Mouse (Mus musculus): ENCODE measurements at regions not wholly inside any gene's neighbourhood (a gene's known extent, or its start where the extent isn't known, plus 50 kb on each side); places are given as distances from the start of the nearest gene placed in this dataset.

- WGBS: 45% methylated on average over 5 of the region's 5 CpGs
- Histone ChIP-seq H3K4me3 (replicated peaks) (no peak overlapping the region), H3K36me3 (no peaks in the 10 kb centered on the region), H3K4me2 (replicated peaks) (no peak overlapping the region), H3K27ac (replicated peaks) (no peak overlapping the region), H3K9me3 (replicated peaks) (no peaks in the 10 kb centered on the region), H3K27me3 (no peaks in the 10 kb centered on the region), H3K9ac (no peak overlapping the region), H3K4me1 (no peaks in the 10 kb centered on the region)
- ATAC-seq (ENCODE audit: insufficient number of reproducible peaks, low FRiP score, low TSS enrichment, low read depth): no peak
Measured at GRCm38 (mm10) chr2:22105150-22105549, 122.2 kb upstream of the Myo3a start.

- no peak overlapping the region for H3K27ac ChIP-seq (replicated peaks)
- no peak for ATAC-seq (ENCODE audit: insufficient number of reproducible peaks, low FRiP score, low TSS enrichment, low read depth)
- H3K27me3 ChIP-seq: no peaks in the 10 kb centered on the region
- 38% methylated on average over 2 of the region's 2 CpGs for WGBS
- H3K9ac ChIP-seq: no peak overlapping the region
- no peaks in the 10 kb centered on the region for H3K9me3 ChIP-seq (replicated peaks)
- H3K4me1 ChIP-seq: no peaks in the 10 kb centered on the region
- H3K36me3 ChIP-seq: no peaks in the 10 kb centered on the region
- no peak overlapping the region for H3K4me3 ChIP-seq (replicated peaks)
- no peak overlapping the region for H3K4me2 ChIP-seq (replicated peaks)
Measured at GRCm38 (mm10) chr2:22149721-22150120, 77.6 kb upstream of the Myo3a start.

GRCm38 (mm10) chr2:22156576-22156975 is 70.7 kb upstream of the Myo3a start:
- Histone ChIP-seq H3K4me1 (no peaks in the 10 kb centered on the region), H3K36me3 (no peaks in the 10 kb centered on the region), H3K27ac (replicated peaks) (no peak overlapping the region), H3K9me3 (replicated peaks) (no peaks in the 10 kb centered on the region), H3K9ac (no peak overlapping the region), H3K4me2 (replicated peaks) (no peak overlapping the region), H3K4me3 (replicated peaks) (no peak overlapping the region), H3K27me3 (no peaks in the 10 kb centered on the region)
- 71% methylated on average over 2 of the region's 2 CpGs for WGBS
- no peak for ATAC-seq (ENCODE audit: insufficient number of reproducible peaks, low FRiP score, low TSS enrichment, low read depth)

- no peak overlapping the region for H3K4me3 ChIP-seq (replicated peaks)
- no peak for ATAC-seq (ENCODE audit: insufficient number of reproducible peaks, low FRiP score, low TSS enrichment, low read depth)
- 97% methylated on average over 5 of the region's 5 CpGs for WGBS
- H3K9ac ChIP-seq: no peak overlapping the region
- H3K9me3 ChIP-seq (replicated peaks): no peaks in the 10 kb centered on the region
- no peak overlapping the region for H3K27ac ChIP-seq (replicated peaks)
- no peaks in the 10 kb centered on the region for H3K36me3 ChIP-seq
- H3K4me2 ChIP-seq (replicated peaks): no peak overlapping the region
- no peaks in the 10 kb centered on the region for H3K27me3 ChIP-seq
- H3K4me1 ChIP-seq: no peaks in the 10 kb centered on the region
Measured at GRCm38 (mm10) chr2:22165443-22165842, 61.9 kb upstream of the Myo3a start.

DNA sequence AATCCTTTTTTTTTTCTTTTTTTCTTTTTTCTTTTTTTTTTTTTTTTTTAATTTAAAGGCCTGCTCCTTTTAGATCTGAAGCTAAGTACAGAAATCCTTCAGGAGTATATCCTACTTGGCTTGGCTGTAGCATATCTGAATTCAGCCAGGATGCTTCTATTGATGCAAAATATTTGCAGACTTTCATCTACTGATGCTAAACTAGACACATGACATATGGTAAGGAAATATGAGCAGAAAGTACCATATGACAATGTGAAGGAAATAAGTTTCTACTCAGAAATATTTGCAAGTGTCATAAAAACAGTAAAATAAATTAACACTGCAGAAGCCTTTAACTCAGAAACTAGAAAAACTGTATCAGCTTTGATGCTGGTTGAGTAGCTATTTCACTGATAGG is 61.4 kb upstream of the Myo3a start:
- Histone ChIP-seq H3K4me2 (replicated peaks) (no peak overlapping the region), H3K9ac (no peak overlapping the region), H3K27ac (replicated peaks) (no peak overlapping the region), H3K4me1 (no peaks in the 10 kb centered on the region), H3K36me3 (no peaks in the 10 kb centered on the region), H3K4me3 (replicated peaks) (no peak overlapping the region), H3K27me3 (no peaks in the 10 kb centered on the region), H3K9me3 (replicated peaks) (no peaks in the 10 kb centered on the region)
- no peak for ATAC-seq (ENCODE audit: insufficient number of reproducible peaks, low FRiP score, low TSS enrichment, low read depth)
